Mouse (Mus musculus) stomach, postnatal 0 days (tissue): ENCODE data around the gene Hdhd5. TPM values are rescaled to one million over a fixed set of nuclear protein-coding genes. Genes with fewer than 3 reads are reported as not detected.
A peak's percentile ranks its signal among the peaks of the same experiment; 100 is the strongest.

Experiments used
- ATAC-seq: fragments of 200-750 bp; cut with Nextera tagmentation; 2 replicates; pipeline ENCODE4 v1.8.0; 2017; ENCODE audit not compliant: low FRiP score, low TSS enrichment
- DNase-seq: peaks from one replicate; pipeline ENCODE4 v3.0.0-alpha.2; 2016; ENCODE audit warnings: low spot score
- H3K27ac ChIP-seq: fragments of 300-500 bp; sonication (generic); replicated peaks from 2 replicates; pipeline ENCODE4 v1.5.1; 2014; ENCODE audit warnings: mild to moderate bottlenecking, control low read depth
- H3K27me3 ChIP-seq: fragments of 300-500 bp; sonication (generic); 2 replicates; pipeline ENCODE4 v1.6.1; 2014; ENCODE audit warnings: low read length; ENCODE audit not compliant: control insufficient read depth, insufficient read depth
- H3K36me3 ChIP-seq: fragments of 300-500 bp; sonication (generic); 2 replicates; pipeline ENCODE4 v1.6.1; 2014; ENCODE audit warnings: low read length, mixed read lengths; ENCODE audit not compliant: control insufficient read depth, insufficient read depth
- H3K4me1 ChIP-seq: fragments of 300-500 bp; sonication (generic); replicated peaks from 2 replicates; pipeline ENCODE4 v1.6.1; 2014; ENCODE audit warnings: antibody characterized with exemption; ENCODE audit not compliant: control insufficient read depth, insufficient read depth
- H3K4me2 ChIP-seq: fragments of 300-500 bp; sonication (generic); replicated peaks from 2 replicates; pipeline ENCODE4 v1.6.1; 2014; ENCODE audit warnings: low read depth, mild to moderate bottlenecking, control low read depth, moderate library complexity
- H3K4me3 ChIP-seq: fragments of 300-500 bp; sonication (generic); 2 replicates; pipeline ENCODE4 v1.5.1; 2014; ENCODE audit warnings: low read depth, low read length, control low read depth
- H3K9ac ChIP-seq: fragments of 300-500 bp; sonication (generic); 2 replicates; pipeline ENCODE4 v1.6.1; 2014; ENCODE audit warnings: mild to moderate bottlenecking, low read length, control low read depth, mixed read lengths
- H3K9me3 ChIP-seq: fragments of 300-500 bp; sonication (generic); 2 replicates; pipeline ENCODE4 v1.6.1; 2016; ENCODE audit warnings: low read length; ENCODE audit not compliant: control insufficient read depth
- CTCF ChIP-seq: IDR thresholded peaks from 2 replicates; pipeline ENCODE4 v1.5.1; 2016; ENCODE audit warnings: antibody characterized with exemption, low read depth, mild to moderate bottlenecking, moderate library complexity
- EP300 ChIP-seq: optimal IDR thresholded peaks from 2 replicates; pipeline ENCODE3; 2016; ENCODE audit warnings: antibody characterized with exemption
- WGBS: fragments of 180-500 bp; shearing (Covaris S2); extraction: QIAGEN DNeasy Blood & Tissue Kit; methylation state at CpG from one replicate; pipeline ENCODE4 v1.1.7; 2014; 5-methylcytosine and 5-hydroxymethylcytosine counted together
- polyA plus RNA-seq: library from polyadenylated mRNA; unstranded; fragments of >200 nt; fragmentation: Nextera tagmentation; extraction: Ambion mirVana; gene quantifications from 2 replicates; pipeline ENCODE4 v1.2.1, GENCODE M21; 2015

Hdhd5 gene
- polyA plus RNA-seq, 1 experiment from 2014 or later = 8.5 TPM

GRCm38 (mm10) chr6:120539781-120540231 lies 8.7 kb upstream of the Hdhd5 start:
- Histone ChIP-seq H3K4me2 (no peak overlapping the region), H3K27me3 (no peaks in the 10 kb centered on the region), H3K4me3 (no peak overlapping the region), H3K9me3 (no peaks in the 10 kb centered on the region), H3K36me3 (no peaks in the 10 kb centered on the region), H3K4me1 (no peaks in the 10 kb centered on the region), H3K27ac (no peak overlapping the region), H3K9ac (no peak overlapping the region)
- WGBS = 57% methylated on average over 10 of the region's 10 CpGs
- DNase-seq = no peak
- ATAC-seq = 0 out of 2 replicates have a peak, but pooled peaks have one; percentile 13
- no peak for TF ChIP-seq EP300
- no peak for TF ChIP-seq CTCF

DNA sequence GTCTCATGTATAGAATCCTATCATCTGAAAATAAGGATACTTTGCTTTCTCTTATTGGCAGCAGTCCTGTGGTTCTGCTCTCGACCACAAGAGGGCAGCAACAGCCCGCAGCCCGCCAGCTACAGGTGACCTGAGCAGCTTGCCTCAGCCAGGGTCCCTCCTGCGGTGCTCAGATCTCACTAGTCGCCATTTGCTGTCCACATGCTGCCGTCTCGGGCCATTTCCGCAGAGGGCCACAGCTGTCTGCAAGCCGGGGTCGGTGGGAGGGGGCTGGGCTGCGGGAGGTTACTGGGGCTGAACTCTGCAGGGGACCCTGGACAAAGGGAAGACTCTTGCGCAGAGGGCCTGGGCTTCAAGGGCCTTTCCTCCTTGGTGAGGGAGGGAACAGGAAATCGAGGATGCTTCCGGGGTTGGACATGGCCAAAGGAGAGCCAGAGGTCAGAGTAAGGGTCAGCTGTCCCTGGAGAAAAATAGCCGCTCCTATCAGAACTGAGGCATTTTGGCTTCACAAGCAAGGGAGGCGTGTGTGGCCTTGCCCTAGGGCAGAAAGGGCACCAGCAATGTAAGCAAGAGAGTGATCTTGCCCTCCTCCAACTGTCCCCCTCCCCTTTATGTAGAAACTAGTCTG lies 8.1 kb upstream of the Hdhd5 start:
- peak; percentile 82 for DNase-seq
- peak; percentile 86 for ATAC-seq
- no peaks in the 10 kb centered on the region for H3K4me1 ChIP-seq
- H3K9me3 ChIP-seq = no peaks in the 10 kb centered on the region
- H3K4me3 ChIP-seq = peak overlapping the region; percentile 20; the same call in 1 of the 2 replicates
- no peaks in the 10 kb centered on the region for H3K27me3 ChIP-seq
- no peaks in the 10 kb centered on the region for H3K36me3 ChIP-seq
- H3K9ac ChIP-seq = 0 out of 2 replicates have a peak overlapping the region, but pooled peaks have one; percentile 13
- peak; percentile 98 for TF ChIP-seq CTCF
- TF ChIP-seq EP300 = no peak
- H3K27ac ChIP-seq = no peak overlapping the region
- H3K4me2 ChIP-seq = peak overlapping the region; percentile 57
- 8% methylated on average over 16 of the region's 16 CpGs for whole genome bisulfite sequencing

GRCm38 (mm10) chr6:120536337-120536736 lies 5.2 kb upstream of the Hdhd5 start:
- Histone ChIP-seq H3K27me3 (no peaks in the 10 kb centered on the region), H3K27ac (no peak overlapping the region), H3K4me1 (no peaks in the 10 kb centered on the region), H3K4me3 (no peak overlapping the region), H3K9me3 (no peaks in the 10 kb centered on the region), H3K4me2 (no peak overlapping the region), H3K36me3 (no peaks in the 10 kb centered on the region), H3K9ac (no peak overlapping the region)
- ATAC-seq (no peak), DNase-seq (no peak)
- 78% methylated on average over 2 of the region's 2 CpGs for WGBS
- TF ChIP-seq EP300 (no peak), CTCF (peak; percentile 28; the same call in 1 of the 2 replicates)

- no peaks in the 10 kb centered on the region for H3K4me1 ChIP-seq
- TF ChIP-seq EP300 = no peak
- TF ChIP-seq CTCF = no peak
- H3K4me3 ChIP-seq = no peak overlapping the region
- ATAC-seq = no peak
- no peak for DNase-seq
- no peak overlapping the region for H3K4me2 ChIP-seq
- no peak overlapping the region for H3K27ac ChIP-seq
- H3K36me3 ChIP-seq = no peaks in the 10 kb centered on the region
- H3K9ac ChIP-seq = no peak overlapping the region
- no peaks in the 10 kb centered on the region for H3K27me3 ChIP-seq
- 79% methylated on average over 1 of the region's 1 CpGs for WGBS
- H3K9me3 ChIP-seq = no peaks in the 10 kb centered on the region
Observed at GRCm38 (mm10) chr6:120532594-120532993, 1.5 kb upstream of the Hdhd5 start.

DNA sequence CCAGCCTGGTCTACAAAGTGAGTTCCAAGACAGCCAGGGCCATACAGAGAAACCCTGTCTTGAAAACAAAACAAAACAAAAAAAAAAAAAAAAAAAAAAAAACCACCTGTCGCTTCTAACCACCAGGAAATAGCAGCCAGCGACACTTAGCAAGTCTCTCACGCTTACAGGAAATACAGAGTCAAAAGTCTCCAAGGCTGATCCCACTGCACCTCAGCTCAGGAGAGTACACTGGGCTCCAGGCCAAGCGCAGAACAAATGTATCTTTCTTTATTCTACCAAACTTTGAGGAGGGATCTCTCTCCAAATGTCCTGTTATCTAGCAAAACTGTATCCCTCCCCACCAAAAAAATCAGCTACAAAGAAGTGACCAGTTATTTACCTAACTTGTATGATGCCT lies 2.0 kb downstream of the Hdhd5 start:
- no peaks in the 10 kb centered on the region for H3K27me3 ChIP-seq
- no peak overlapping the region for H3K4me3 ChIP-seq
- no peaks in the 10 kb centered on the region for H3K4me1 ChIP-seq
- ATAC-seq (no peak), DNase-seq (no peak)
- H3K9me3 ChIP-seq = no peaks in the 10 kb centered on the region
- no peak overlapping the region for H3K9ac ChIP-seq
- no peak overlapping the region for H3K4me2 ChIP-seq
- H3K27ac ChIP-seq = no peak overlapping the region
- WGBS = 53% methylated on average over 4 of the region's 4 CpGs
- no peaks in the 10 kb centered on the region for H3K36me3 ChIP-seq
- TF ChIP-seq CTCF (no peak), EP300 (no peak)

GRCm38 (mm10) chr6:120524796-120525195 lies 6.3 kb downstream of the Hdhd5 start:
- no peak for DNase-seq
- no peak overlapping the region for H3K27ac ChIP-seq
- no peak overlapping the region for H3K4me3 ChIP-seq
- no peak for ATAC-seq
- H3K4me2 ChIP-seq = no peak overlapping the region
- H3K27me3 ChIP-seq = no peaks in the 10 kb centered on the region
- no peaks in the 10 kb centered on the region for H3K4me1 ChIP-seq
- TF ChIP-seq EP300 = no peak
- TF ChIP-seq CTCF = no peak
- no peak overlapping the region for H3K9ac ChIP-seq
- no peaks in the 10 kb centered on the region for H3K9me3 ChIP-seq
- 91% methylated on average over 5 of the region's 5 CpGs for WGBS
- H3K36me3 ChIP-seq = peaks cover 6% of the 10 kb centered on the region; the same call in 1 of the 2 replicates
